Mouse (Mus musculus) spleen, postnatal 4 days (tissue): ENCODE results near the gene Cytip.

Experiments
- DNase-seq, 2 experiments: peaks; one replicate each; pipeline ENCODE4 v3.0.0; 2022; ENCODE audit warnings: low spot score in 2 of 2

Cytip gene

DNA sequence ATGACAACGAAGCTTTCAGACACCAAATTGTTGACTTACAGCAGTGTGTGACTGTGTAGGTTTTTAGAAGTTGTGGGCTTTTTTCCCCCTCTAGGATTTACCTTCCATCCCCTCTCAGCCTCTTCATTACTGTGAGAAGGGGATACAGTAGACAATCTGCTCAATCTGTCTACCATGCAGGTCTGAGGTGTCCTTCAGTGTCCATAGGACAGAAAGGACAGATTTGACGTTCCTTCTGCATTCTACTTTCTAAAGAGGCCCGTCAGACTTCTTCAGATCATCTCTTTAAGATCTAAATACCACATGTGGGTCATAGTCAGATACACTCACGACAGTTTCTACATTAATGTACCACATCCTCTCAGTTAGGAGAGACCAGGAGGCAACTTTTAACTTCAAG is 33.5 kb downstream of the Cytip start:
- DNase-seq = no peak

GRCm38 (mm10) chr2:58160541-58161307 is 34.6 kb downstream of the Cytip start:
- no peak for DNase-seq

DNA sequence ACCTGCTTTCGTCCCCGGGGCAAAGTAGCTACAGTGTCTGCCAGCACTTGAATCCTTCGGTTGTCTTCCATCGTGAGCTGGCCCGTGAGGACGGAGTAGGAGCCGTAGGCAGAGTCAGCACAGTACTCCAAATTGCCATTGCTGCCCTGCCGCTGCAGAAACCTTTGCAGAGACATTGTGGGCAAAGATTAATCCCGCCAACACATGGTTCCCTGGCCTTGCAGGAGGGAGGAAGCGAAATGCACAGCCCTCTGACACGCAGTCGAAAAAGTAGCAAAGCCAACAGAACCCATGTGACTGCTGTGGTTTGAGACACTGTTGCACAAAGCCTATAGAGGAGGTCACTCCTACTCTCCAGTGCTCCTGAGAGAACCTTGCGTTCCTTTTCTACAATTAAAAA is 35.5 kb downstream of the Cytip start:
- peak; percentile 59 to 79 for DNase-seq

DNA sequence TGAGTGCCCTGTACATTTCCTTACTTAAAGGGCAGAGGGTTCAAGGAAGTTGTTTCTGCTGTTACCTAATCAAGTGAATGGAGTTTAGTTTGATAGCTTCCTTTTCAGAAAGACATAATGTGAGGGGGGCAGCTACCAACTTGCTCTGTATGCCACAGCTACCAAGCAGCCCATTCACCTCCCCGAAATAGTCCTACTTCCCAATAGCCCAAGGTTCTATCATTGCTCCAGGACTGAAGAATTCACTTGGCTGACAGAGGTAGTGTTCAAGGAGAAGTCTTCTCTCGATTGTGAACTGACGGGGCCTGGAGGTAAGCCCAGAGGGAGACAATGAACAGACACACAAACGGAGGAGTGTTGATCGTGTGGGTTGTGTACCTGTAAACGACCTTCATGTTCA is 36.2 kb downstream of the Cytip start:
- DNase-seq = no peak

DNA sequence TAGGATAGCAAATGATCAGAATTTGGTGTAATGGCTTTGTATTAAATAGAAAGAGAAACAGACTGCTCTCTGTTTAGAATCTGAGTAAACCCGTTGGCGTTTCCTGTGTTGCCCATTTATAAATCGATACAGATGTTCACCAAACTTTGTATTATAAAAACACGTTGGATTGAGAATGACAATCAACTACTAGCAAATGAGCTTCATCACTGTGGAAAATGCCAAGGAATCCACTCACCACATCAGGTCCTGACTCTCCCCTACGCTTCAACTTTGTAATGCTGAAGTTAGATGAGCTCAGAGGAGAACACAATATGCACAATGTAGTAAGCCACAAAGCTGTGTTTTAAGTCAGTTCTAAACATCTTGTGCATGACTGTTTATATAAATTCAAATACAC is 36.8 kb downstream of the Cytip start:
- DNase-seq = no peak

GRCm38 (mm10) chr2:58158107-58158506 is 37.2 kb downstream of the Cytip start:
- no peak for DNase-seq

- DNase-seq = no peak
Observed at GRCm38 (mm10) chr2:58157466-58157865, 37.9 kb downstream of the Cytip start.

- DNase-seq = peak in 1 of 2 experiments; percentile 67
Observed at GRCm38 (mm10) chr2:58156495-58157392, 38.6 kb downstream of the Cytip start.

GRCm38 (mm10) chr2:58156108-58156415 is 39.3 kb downstream of the Cytip start:
- DNase-seq = no peak

GRCm38 (mm10) chr2:58155271-58156107 is 39.8 kb downstream of the Cytip start:
- peak in 1 of 2 experiments; percentile 66 for DNase-seq

- no peak for DNase-seq
Observed at GRCm38 (mm10) chr2:58154555-58154954, 40.8 kb downstream of the Cytip start.

GRCm38 (mm10) chr2:58153742-58154141 is 41.6 kb downstream of the Cytip start:
- DNase-seq = no peak

- no peak for DNase-seq
Observed at GRCm38 (mm10) chr2:58149983-58150405, 45.3 kb downstream of the Cytip start.

DNA sequence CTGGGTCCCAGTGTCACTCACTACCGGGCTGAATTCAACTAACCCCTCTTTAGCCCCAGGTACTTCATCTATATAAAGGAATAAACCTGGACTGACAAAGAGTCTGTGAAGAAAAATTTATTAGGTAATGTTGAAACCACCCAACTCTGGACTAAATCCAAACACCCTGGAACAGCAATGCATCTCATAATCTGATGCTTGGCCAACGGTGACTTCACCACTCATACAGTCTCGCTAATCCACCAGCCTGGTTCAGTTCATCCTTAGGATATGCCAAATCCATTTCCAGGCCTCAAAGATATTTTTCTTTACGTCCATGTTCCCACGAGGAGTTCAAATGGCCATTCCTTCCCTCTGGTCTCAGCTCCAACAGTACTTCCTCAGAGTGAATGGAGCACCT is 48.8 kb downstream of the Cytip start:
- DNase-seq = no peak

DNA sequence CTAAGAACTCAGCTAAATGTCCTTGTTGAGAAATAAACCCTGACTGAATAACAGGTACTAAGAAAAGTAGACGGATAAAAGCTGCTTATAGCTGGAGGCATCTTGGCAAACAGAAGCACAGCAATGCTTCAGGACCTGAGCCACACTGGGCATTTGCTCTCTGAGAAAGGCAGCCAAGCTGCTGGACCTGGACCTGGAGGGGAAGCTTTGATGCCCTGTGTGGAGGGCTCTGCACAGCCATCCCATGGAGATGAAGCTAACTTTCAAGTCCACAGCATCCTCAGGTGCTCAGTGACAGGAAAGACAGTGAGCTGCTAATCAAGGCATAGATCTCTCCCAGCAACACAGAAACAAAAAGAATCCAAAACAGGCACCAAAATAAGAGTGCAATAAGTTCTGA is 54.8 kb downstream of the Cytip start:
- DNase-seq = no peak

DNA sequence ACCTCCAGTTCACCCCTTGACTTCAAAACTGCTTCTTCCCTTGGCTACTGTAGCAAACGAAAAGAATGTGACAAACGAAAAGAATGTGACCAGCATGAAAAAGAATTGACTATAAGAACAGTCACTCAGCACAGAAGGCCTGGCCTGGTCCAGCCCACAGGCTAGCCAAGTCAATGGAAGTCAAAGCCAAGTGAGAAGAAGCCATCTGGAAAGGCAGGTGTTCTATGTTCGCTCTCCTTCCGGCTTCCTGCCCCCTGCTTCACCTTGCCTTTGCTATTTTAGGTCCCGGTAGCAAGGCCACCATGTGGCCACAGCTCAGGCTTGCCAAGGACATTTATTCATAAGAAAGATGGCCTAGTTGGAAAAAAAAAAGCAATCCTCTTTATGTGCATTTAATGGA is 56.7 kb downstream of the Cytip start:
- no peak for DNase-seq

DNA sequence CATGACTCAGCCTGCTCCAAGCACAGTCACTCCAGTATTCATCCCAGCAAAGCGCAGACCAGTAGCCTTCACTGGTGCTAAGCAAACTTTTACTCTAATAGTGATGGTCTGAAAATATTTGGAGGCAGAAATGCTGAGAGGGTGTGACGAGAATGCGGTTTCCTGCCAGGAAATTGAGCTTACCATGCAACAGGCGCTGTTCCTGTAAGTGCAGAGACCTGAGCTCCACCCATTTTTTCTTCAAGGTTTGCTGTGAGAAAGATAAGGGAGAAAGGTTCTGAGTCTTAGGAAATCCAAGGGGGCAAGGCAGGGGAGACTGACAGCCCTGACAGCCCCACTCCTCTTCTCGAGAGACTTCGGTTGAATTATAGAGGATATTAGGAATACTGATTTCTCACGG is 57.7 kb downstream of the Cytip start:
- DNase-seq = peak in 1 of 2 experiments; percentile 42

- DNase-seq = no peak
Observed at GRCm38 (mm10) chr2:58136526-58136925, 58.8 kb downstream of the Cytip start.

GRCm38 (mm10) chr2:58135061-58135463 is 60.3 kb downstream of the Cytip start:
- DNase-seq = no peak

- no peak for DNase-seq
Observed at GRCm38 (mm10) chr2:58132597-58132996, 62.7 kb downstream of the Cytip start.

GRCm38 (mm10) chr2:58129903-58130302 is 65.4 kb downstream of the Cytip start:
- DNase-seq = no peak

DNA sequence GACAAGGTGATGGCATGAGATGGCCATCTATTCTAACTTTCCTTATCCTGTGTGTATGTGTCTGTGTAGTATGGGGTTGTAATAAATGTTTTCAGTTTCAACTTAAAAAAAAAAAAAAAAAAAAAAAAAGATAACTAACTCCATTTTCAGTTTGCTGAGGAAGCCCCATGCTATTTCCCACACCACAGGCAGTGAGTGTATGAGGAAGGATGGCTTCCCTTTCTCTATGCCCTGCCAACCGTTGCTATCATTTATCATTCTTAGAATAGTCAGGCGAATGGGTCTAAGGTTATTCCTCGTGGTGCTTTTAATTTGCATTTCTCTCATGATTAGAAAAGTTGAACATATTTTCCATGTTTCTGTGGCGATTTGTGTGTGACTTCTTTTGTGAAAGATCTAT is 84.2 kb downstream of the Cytip start:
- DNase-seq = no peak
